Mouse (Mus musculus): ENCODE measurements around the gene Hexa.
A peak's percentile ranks its signal among the peaks of the same experiment; 100 is the strongest.

- TF ChIP-seq CTCF (IDR thresholded peaks at IDR 0.05; ENCODE audit: low read depth) (no peak), EP300 (IDR thresholded peaks at IDR 0.05; ENCODE audit: low read depth) (0 out of 2 replicates have a peak, but pooled peaks have one; percentile 22)
Observed at GRCm38 (mm10) chr9:59522906-59523305, 16.4 kb upstream of the Hexa start.
